Mouse (Mus musculus) spleen, postnatal 4 days (tissue): ENCODE data around the gene Nisch.

Experiments
- DNase-seq, 2 experiments: peaks; one replicate each; pipeline ENCODE4 v3.0.0; 2022; ENCODE audit warnings: low spot score in 2 of 2

The Nisch gene

DNA sequence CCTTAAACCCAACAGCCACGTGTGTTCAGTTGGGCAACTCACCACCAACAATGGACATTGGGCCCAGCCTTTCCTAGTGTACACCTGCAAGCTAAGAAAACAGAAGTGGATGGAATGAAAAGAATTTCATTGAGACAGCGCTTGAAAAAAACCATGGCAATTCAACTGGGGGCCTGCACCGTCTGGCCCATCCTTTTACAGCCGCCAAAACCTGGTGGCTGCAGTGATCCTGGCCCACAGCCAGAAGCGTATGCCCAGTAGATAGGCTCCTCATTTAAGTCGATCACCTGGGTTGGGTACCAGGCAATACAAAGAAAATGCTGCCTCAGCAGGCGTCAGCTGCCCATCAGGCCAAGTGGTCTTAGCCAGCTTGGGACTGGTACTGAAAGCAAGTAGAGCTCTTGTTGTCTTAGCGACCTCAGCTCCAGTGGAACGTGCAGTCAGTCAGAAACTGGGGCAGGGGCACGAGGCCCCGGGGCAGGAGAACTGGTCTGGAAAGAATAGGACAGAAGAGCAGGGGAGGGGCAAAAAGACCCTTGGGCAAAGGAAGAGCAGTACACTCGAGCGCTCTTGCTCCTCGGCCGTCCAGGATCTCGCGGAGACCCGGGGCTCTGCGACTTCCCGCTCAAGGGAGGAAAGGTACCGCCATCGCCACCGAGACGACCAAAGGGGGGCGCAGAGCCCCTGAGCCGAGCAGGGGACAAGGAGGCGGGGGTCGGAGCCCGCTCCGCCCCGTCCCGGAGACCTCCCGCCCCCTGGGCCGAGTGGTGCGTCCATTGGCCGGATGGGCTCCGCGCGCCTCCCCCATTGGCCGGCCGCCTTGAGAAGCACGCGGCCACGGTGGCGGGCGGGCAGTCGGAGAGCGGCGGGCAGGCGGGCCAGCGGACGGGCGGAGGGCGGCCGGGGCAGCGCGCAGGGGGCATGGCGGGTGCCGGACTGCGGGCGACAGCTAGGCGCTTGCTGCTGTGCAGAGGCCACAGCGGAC is 86.2 kb downstream of the Nisch start, which contains the start of gene Nt5dc2:
Gene Nt5dc2, plus strand, starts transcription at position 818 of the 985 bp plus-strand sequence.
- peak; percentile 84 to 91 for DNase-seq

DNA sequence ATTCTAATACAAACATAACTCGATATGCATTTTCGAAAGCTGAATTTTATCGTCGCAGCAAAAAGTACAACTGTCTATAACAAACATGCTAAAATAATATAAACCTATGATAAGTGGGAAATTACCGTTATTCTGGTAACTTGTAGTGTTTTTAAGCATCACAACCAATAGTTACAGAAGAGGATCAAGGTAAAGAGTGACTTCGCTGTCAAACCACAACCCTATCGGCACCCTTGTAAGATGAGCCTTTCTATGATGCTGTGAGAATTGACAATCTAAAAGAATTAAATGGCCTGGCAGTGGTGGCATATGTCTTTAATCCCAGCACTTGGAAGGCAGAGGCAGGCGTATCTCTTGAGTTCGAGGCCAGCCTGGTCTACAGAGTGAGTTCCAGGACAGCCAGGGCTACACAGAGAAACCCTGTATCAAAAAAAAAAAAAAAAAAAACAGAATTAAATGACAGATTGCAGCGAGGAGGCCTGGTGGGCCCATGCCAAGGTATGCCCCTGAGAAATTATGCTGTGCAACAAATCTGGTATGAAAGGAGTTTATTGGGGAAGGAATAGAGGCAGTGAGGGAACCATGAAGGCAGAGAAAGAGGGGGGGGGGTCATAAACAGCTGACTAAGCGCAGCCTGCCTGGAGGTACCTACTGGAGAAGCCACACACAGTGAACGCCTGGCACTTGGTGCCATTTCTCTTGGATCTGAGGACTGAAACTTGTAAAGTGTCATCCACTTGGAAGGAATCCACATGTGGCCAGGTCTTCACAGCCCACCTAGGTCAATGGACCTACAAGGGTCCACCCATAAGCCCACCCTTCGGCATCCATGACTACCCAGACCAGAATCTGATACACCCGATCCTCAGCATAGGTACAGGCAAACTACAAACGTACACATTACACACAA is 87.2 kb downstream of the Nisch start:
- DNase-seq = peak in 1 of 2 experiments; percentile 59

DNA sequence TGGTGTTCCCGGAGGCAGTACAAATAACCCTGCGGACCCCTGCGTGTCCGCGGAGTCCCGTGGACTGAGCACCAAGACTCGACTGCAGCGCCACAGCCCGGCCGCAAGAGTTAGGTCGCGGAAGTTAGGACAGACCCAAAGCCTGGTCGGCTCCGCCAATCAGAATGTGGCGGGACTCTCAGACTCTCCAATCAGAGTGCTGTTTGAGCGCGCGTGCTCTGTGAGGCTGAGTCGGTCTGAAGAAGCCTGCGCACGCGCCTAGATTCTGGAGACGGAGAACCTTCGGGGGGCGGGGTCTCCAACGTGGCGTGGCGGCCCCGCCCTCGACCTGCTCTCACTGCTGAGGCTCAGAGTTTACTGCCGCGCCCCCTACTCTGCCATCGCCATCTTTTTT is 87.9 kb downstream of the Nisch start, which contains the start of gene Smim4:
Gene Smim4, minus strand, starts transcription at position 131 of the 394 bp plus-strand sequence.
- peak; percentile 95 to 96 for DNase-seq

DNA sequence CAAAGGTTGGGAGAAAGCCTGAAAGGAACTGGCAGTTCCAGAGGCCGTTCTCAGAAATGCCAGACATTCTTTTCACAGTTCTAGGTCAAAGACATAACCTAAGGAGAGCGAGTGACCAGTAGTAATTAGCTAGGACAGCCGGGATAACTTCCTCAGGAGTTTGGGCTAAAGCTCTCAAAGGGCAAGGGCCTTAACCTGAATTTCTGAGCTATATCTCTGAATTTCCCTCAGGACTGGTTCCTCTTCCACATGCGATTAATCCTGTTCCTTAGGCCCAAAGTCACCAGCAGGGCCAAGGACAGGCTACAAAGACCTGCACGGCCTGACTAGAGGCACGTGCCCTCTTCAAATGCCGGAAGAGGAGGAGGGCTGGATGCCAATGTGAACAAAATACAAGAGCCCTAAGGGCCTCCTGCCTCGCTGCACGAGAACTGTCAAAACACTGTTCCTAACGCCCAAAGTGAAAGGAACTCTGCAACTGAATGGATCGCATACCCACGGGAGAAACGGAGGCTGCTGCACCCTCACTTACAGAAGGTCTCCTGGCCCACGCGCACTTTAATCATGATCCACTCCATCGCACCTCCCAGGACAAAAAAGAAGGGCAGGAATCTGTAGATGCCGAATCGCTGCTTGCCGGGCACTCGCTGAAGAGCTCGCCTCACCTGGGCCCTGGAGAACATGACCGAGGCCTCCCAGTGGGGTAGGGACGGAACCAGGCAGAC is 88.5 kb downstream of the Nisch start:
- DNase-seq = peak in 1 of 2 experiments; percentile 46

DNA sequence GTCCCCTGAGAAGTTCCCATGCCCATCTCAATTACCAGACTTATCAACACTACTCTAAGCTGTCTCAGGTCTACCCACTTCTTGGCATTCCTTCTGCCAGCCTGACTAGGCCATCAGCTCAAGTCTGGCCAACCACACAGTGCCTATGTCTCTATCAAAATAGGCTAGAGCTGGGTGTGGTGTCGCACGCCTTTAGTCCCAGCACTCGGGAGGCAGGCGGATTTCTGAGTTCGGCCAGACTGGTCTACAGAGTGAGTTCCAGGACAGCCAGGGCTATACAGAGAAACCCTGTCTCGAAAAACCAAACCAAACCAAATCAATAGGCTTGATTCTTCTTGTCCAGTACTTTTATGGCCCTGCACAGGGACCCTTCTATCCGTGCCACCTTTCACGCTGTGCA is 89.9 kb downstream of the Nisch start:
- peak in 1 of 2 experiments; percentile 60 for DNase-seq

DNA sequence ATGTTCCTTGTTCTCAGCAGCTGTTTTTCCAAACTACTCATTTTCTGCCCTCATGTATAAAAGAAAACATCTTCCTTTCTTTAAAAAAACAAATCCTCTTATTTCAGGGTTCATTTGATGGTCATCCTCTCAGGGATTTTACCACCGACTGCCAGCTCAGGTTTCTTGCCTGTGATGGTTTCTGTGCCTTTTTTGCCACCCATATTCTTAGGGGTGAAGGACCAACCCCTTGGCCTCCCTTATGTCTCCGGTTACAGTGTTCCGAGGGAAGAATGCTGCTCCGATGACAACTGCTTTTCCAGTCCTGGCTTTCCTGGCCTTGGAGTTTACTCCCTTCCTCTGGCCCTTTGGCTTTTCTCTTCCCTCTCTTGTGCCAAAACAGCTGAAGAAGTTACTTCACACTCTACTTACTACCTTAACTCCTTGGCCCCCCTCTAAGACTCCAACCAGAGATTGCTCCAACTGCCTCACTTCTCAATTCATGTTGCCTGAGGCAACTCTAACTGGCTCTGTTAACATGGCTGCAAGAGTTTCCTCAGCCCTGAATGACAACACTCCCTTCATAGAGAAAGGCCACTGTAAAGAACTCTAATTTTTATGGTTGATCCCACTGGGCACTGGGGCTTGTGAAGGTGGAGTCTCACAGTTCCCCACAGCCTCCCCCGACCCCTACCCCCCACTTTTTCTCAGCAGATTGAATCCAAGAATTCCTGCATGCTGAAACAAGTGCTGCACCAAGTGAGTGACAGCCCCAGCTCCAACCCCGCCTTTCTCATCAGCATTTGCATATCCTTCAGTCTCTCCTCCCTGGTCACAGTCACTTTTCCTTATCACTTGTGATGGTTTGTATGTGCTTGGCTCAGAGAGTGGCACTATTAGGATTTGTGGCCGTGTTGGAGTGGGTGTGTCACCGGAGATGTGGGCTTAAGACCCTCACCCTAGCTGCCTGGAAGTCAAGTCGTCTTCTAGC is 91.4 kb downstream of the Nisch start:
- DNase-seq = peak; percentile 13 to 53
